Mouse (Mus musculus) spleen, postnatal 14 days (tissue): ENCODE results near the gene Erich6b.

Experiments
- DNase-seq, 2 experiments: peaks; one replicate each; pipeline ENCODE4 v3.0.0; 2021 to 2022; ENCODE audit warnings: low spot score in 2 of 2

Erich6b gene

DNA sequence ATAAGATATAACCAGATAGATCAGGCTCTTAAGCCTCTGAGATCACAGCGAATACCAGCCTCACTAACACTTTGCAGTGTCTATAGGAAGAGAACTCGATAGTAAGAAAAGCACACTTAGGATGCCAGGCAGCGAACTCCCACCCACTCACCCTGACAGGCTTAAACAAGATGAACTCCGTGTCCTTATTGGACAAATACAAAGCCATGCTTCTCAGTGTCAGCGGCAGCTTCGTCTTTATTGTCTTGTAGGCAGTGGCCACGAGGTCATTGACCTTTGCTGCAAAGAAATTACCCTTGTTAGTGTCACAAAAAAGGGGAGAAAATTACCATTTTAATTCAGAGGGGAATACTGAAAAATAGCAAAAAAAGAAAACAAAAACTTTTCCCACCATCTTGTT is 65.7 kb downstream of the Erich6b start:
- DNase-seq = no peak

DNA sequence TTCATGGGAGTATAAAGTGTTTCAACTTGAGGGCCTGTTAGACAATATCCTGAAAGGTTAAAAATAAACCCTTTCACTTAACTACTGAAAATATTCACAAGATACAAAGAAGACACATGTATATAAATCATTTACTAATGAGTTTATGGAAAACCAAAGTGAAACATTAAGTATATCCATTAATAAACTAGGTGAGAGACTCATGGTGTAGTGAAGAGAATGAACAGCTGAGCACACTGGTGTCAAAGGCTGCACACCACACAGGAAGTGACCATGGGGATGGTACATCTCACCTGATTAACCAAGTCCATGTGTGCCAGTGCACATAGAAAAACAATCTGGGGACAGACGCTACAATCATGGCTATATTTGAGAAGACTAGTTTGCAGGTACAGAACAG is 66.9 kb downstream of the Erich6b start:
- no peak for DNase-seq

DNA sequence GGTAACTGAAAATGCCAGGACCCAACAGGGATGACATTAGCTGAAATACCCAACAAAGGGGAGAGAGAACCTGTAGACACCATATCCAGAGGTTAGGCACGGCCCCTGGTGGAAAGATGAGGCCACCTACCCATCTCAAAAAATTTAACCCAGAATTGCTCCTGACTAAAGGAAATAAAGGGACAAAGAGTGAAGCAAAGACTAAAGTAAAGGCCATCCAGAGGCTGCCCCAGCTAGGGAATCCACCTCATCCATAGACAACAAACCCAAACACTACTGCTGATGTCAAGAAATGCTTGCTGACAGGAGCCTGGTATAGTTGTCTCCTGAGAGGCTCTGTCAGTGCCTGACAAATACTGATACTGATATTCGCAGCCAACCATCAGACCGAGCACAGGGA is 69.7 kb downstream of the Erich6b start:
- DNase-seq = no peak

DNA sequence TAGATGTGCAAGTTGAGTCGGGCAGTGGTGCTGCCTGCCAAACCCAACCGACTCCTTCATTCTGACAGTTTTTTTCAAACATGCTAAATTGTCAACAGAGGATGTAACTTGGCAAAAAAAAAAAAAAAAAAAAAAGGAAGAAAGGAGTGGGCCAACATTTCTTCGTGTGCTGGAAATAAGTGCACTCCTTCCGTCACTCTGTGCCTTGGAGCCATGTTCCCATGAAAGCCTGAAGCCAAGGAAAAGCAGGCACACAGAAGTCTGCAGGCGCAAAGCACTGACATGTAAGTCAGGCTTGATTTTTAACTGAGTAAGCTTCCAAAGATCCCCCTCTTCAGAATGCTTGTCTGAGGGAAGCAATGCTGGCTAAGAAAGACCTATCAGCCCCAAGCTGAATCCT is 70.6 kb downstream of the Erich6b start:
- DNase-seq = no peak

DNA sequence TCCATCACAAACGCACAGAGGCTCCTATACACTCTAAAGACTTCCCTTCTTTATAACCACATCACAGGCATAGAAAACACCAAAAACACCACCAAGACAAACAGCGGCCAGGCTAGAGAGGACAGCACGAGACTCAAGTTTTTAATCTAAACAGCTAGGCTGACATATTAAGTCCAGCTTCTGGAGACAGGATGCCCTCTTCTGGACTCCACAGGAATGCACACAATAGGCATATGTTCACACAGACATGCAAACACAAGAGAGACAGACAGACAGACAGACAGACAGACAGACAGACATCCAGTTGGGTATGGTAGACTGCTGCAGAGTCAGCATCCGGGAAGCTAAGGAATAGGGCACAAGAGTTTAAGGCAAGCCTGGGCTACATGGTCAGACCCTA is 71.6 kb downstream of the Erich6b start:
- DNase-seq = no peak

DNA sequence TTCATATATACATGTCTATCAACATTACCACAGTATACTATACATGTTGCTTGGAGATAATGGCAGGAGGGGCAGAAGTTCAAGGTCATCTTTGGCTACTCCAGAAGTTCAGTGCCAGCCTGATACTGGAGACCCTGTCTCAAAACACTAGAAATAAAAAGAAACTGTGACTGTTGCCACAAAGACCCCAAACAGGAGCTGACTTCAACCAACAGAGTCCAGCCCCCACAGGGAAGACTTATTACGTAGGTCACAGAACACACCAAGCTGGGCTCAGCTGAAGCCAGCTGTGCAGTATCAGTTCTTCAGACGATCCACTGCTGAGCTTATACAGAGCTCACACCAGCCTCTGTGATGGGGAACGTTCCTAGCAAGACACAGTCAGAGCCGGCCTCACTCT is 74.4 kb downstream of the Erich6b start:
- DNase-seq = no peak
